Mouse (Mus musculus) stomach, postnatal 0 days (tissue): ENCODE measurements around the gene 6330409D20Rik.

ENCODE experiments used
- CTCF ChIP-seq: IDR thresholded peaks from 2 replicates; pipeline ENCODE4 v1.5.1; 2016; ENCODE audit warnings: antibody characterized with exemption, low read depth, mild to moderate bottlenecking, moderate library complexity
- EP300 ChIP-seq: optimal IDR thresholded peaks from 2 replicates; pipeline ENCODE3; 2016; ENCODE audit warnings: antibody characterized with exemption

DNA sequence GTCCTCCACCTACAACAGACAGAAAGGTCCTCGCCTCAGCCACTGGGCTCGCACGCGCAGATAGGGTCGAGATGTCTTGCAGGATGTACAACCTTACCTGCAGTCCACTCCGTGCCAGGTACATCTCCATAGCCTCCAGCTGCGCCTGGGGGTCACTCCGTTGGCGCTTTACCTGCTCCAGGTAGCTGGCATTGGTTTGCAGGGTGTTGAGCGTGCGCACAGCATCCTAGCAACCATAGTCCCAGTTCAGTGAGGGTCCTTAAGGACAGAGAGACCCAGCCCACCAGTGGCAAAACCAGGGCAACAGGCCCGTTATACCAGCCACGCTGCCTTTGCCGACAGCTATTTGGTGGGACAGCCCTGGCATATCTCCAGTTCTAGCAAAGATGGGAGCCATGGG lies 48.3 kb downstream of the 6330409D20Rik start:
- TF ChIP-seq CTCF (no peak), EP300 (no peak)
